Mouse (Mus musculus) skeletal muscle tissue, adult 2 months (tissue): ENCODE measurements around the gene Edar.
"Not testable (repeated sequence)": the region's sequence is repeated elsewhere in the genome, so short reads cannot be mapped to it uniquely, and the experiment has no call there.

Experiments
- DNase-seq: peaks from one replicate; pipeline ENCODE4 v3.0.0-alpha.2; 2012; ENCODE audit warnings: low read depth, low spot score

Edar gene

GRCm38 (mm10) chr10:58675533-58675932 lies at the start of gene Edar:
Edar (minus strand) TSS chr10:58675654.
- DNase-seq = peak; percentile 60

- DNase-seq = not testable (repeated sequence)
Observed at GRCm38 (mm10) chr10:58718110-58718509, 42.7 kb upstream of the Edar start, which contains the start of gene Gm17542. Gm17542 (minus strand) TSS chr10:58718210.

GRCm38 (mm10) chr10:58714789-58715148 lies 39.3 kb upstream of the Edar start:
- no peak for DNase-seq

DNA sequence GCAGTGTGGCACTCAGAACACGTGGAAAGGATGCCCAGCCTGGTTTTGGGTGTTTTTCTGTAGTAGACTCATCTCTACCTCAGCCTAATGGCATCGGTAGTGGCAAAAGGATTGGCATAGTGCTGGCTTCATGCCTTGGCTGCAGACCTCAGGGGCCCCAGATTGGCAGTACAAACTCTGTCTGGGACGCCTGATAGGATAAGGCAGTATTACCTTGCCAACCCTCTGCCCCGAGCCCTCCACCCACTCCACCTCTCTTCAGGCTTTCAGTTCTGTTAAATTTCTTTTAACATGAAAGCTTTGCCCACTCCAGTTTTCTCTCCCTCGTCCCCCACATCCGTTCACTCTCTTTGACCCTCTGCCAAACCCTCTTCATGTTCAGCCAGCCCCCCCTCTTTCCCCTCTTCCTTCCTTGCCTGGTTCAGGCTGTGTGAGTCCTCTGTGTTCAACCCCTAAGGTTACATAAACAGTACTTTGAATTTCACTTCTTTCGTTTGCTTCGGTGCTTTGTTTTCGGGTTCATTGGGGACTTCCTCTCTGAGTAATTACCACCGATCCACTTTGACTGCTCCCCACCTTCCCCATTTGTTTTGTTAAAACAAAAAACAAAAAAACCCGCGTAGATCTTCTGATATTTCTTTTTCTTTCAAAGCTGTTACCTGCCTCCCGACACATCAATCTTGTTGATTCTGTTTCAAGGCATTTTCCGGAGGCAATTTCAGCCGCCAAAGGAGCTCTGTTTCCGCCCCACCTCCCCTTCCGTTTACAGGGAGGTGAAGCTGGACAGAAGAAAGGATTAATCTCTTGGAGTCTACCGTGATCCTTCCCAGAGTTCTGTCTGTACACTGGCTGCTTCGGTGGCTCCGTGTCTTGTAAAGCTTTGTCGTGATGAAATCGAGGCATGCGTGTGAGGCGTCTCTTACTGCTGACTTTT lies 38.7 kb upstream of the Edar start:
- DNase-seq = no peak

DNA sequence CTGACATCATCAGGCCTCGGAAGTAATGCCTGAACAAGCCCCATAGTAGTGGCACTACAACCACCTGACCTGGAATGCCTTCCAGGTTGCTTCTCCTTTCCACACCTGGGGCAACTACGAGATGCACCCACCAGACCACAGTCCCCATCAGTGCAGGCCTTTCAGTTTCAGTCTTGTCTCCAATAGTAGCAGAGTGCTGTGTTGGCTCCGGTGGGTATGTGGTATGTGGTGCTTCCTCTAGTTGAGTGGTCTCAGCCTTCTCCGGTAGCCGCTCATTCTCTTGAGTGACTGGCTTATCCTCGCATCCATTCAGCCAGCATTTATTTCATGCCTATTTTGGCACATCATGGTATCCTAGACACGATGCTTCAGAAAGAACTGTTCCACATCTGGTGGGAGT lies 37.8 kb upstream of the Edar start:
- no peak for DNase-seq

DNA sequence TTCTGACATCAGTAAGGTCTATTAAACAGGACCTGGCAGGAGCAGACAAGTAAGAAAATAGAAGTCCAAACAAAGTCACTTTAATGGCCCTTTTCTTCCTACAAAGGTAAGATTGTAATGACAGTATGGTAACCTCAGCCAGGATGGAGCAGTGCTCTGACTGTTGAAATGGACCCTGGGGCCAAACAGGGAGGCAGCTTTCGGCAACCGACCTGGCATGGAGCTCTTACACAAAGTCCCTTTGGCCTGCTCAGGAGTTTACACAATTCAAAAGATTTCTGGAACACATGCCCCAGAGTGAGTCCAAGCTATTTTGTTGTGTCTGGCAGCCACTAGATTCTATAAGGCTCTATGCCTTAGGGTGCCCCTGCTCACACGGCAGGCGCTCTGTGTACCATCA lies 33.6 kb upstream of the Edar start:
- no peak for DNase-seq

GRCm38 (mm10) chr10:58700578-58700977 lies 25.1 kb upstream of the Edar start:
- DNase-seq = no peak

DNA sequence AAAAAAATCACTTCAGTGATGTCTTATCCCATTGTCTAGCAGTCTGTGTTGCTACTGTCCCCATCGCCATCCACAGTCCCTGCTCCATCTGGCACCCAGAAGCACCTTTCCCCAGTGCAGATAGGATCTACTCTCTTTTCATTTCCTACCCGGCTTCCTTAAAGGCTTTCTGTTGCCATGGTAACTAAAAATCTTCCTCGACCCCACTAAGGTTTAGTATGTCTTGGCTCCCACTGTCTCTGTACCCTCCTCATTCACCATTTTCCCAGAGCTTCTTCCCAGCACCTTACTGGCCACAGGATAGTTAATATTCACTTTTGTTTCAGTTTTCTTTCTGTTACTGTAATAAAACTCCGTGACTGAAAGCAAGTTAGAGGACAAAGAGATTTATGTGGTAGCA lies 24.7 kb upstream of the Edar start:
- DNase-seq = no peak

GRCm38 (mm10) chr10:58698955-58699354 lies 23.5 kb upstream of the Edar start:
- no peak for DNase-seq

- no peak for DNase-seq
Observed at GRCm38 (mm10) chr10:58691051-58691450, 15.6 kb upstream of the Edar start.

- no peak for DNase-seq
Observed at GRCm38 (mm10) chr10:58679298-58679697, 3.8 kb upstream of the Edar start.

GRCm38 (mm10) chr10:58673278-58674061 lies 2.0 kb downstream of the Edar start:
- no peak for DNase-seq

DNA sequence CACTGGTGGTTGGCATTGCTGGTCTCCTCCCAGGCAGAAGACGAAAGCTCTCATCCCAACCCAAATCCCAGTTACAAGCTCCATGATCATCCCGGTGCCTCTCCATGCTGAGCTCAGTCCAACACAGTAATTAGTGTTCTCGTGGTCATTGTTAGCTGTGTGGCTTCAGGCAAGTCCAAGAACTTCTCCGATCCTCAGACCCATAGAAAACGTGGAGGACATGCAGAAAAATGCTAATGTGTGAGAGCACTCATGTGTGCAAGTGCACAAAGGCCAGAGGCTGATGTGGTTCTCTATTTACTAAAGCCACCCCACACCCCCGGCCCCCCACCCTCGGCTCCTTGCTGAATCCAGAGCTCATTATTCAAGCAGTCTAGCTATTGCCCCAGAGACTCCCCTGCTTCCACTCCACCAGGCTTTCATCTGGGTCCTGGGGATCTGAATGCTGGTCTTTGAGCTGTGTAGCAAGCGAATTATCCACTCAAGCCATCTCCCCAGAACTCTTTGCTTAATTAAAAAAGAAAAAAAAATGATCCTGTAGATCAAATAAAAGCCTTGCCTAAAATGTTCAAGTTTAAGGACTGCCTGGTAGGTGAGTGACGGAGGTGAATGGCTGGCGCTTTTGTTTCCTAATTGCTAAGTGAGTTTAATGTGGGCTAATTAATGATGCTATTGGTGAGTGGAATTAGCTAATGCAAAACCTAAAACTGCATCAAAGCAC lies 2.7 kb downstream of the Edar start:
- no peak for DNase-seq

GRCm38 (mm10) chr10:58663868-58664267 lies 11.6 kb downstream of the Edar start:
- peak; percentile 60 for DNase-seq

GRCm38 (mm10) chr10:58663417-58663816 lies 12.0 kb downstream of the Edar start:
- peak; percentile 41 for DNase-seq

- no peak for DNase-seq
Observed at GRCm38 (mm10) chr10:58659268-58659986, 16.0 kb downstream of the Edar start.

GRCm38 (mm10) chr10:58657731-58658130 lies 17.7 kb downstream of the Edar start:
- no peak for DNase-seq

DNA sequence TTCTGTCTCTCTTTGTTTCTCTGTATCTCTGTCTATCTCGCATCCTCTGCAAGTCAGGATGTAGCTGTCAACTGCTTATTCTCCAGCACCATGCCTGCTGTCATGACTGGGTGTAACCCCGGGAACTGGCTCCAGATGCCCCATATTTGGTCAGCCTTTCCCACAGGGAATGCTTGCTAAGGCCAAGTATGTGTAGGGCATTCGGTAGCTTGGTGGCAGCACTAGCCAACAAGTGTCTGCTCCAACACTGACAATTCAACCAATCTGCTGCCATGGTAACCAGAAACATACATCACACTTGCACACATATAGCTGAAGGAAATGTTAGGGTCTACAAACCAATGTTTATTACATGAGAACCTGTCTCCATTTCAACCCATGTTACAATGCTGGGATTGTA lies 21.8 kb downstream of the Edar start:
- DNase-seq = no peak

- DNase-seq = no peak
Observed at GRCm38 (mm10) chr10:58652418-58653394, 22.7 kb downstream of the Edar start.

GRCm38 (mm10) chr10:58652045-58652417 lies 23.4 kb downstream of the Edar start:
- no peak for DNase-seq
